Mouse (Mus musculus) midbrain, postnatal 0 days (tissue): ENCODE measurements around the gene Abhd17b. TPM values are rescaled to one million over a fixed set of nuclear protein-coding genes. Genes with fewer than 3 reads are reported as not detected.
A peak's percentile ranks its signal among the peaks of the same experiment; 100 is the strongest.
"Not testable (repeated sequence)": the region's sequence is repeated elsewhere in the genome, so short reads cannot be mapped to it uniquely, and the experiment has no call there.

Experiments
- ATAC-seq: fragments of 200-750 bp; cut with Nextera tagmentation; 2 replicates; pipeline ENCODE4 v1.8.0; 2017; ENCODE audit warnings: moderate number of reproducible peaks, mild to moderate bottlenecking, moderate TSS enrichment, moderate library complexity; ENCODE audit not compliant: low FRiP score
- DNase-seq: peaks from one replicate; pipeline ENCODE4 v3.0.0-alpha.2; 2015; ENCODE audit warnings: low spot score
- H3K27ac ChIP-seq: fragments of 300-500 bp; sonication (generic); 2 replicates; pipeline ENCODE4 v1.5.1; 2014; ENCODE audit warnings: low read depth, mild to moderate bottlenecking, low read length, mixed read lengths
- H3K27me3 ChIP-seq: fragments of 300-500 bp; sonication (generic); 2 replicates; pipeline ENCODE4 v1.6.1; 2014; ENCODE audit warnings: low read length, control low read depth, mixed read lengths; ENCODE audit not compliant: insufficient read depth
- H3K36me3 ChIP-seq: fragments of 300-500 bp; sonication (generic); 2 replicates; pipeline ENCODE4 v1.6.1; 2014; ENCODE audit warnings: low read length, control low read depth, mixed read lengths; ENCODE audit not compliant: insufficient read depth
- H3K4me1 ChIP-seq: fragments of 300-500 bp; sonication (generic); 2 replicates; pipeline ENCODE4 v1.6.1; 2014; ENCODE audit warnings: mild to moderate bottlenecking, control low read depth, antibody characterized with exemption, low read length, mixed read lengths; ENCODE audit not compliant: insufficient read depth
- H3K4me2 ChIP-seq: fragments of 300-500 bp; sonication (generic); 2 replicates; pipeline ENCODE4 v1.6.1; 2014; ENCODE audit warnings: low read depth, mild to moderate bottlenecking, low read length, mixed read lengths; ENCODE audit not compliant: poor library complexity, severe bottlenecking
- H3K4me3 ChIP-seq: fragments of 300-500 bp; sonication (generic); 2 replicates; pipeline ENCODE4 v1.5.1; 2014; ENCODE audit warnings: low read depth, mild to moderate bottlenecking, low read length, moderate library complexity
- H3K9ac ChIP-seq: fragments of 300-500 bp; sonication (generic); replicated peaks from 2 replicates; pipeline ENCODE4 v1.6.1; 2014; ENCODE audit warnings: mild to moderate bottlenecking, low read length, moderate library complexity, mixed read lengths; ENCODE audit not compliant: poor library complexity, severe bottlenecking
- H3K9me3 ChIP-seq: fragments of 300-500 bp; sonication (generic); 2 replicates; pipeline ENCODE4 v1.6.1; 2016; ENCODE audit warnings: low read length, control low read depth
- CTCF ChIP-seq: IDR thresholded peaks from 2 replicates; pipeline ENCODE4 v1.5.1; 2016; ENCODE audit warnings: antibody characterized with exemption, mild to moderate bottlenecking
- WGBS: fragments of 180-500 bp; shearing (Covaris S2); extraction: QIAGEN DNeasy Blood & Tissue Kit; methylation state at CpG from one replicate; pipeline ENCODE4 v1.1.7; 2014; 5-methylcytosine and 5-hydroxymethylcytosine counted together
- polyA plus RNA-seq: library from polyadenylated mRNA; unstranded; fragments of >200 nt; fragmentation: Nextera tagmentation; extraction: Ambion mirVana; gene quantifications from 2 replicates; pipeline ENCODE4 v1.2.1, GENCODE M21; 2015
- total RNA-seq: library from RNA; depleted of rRNA; stranded (reverse); fragments of >200 nt; gene quantifications from 2 replicates; pipeline ENCODE4 v1.2.3, GENCODE M21; 2014

Abhd17b gene
- total and polyA plus RNA-seq, 2 experiments from 2014 or later: 49.0 to 63.4 TPM

DNA sequence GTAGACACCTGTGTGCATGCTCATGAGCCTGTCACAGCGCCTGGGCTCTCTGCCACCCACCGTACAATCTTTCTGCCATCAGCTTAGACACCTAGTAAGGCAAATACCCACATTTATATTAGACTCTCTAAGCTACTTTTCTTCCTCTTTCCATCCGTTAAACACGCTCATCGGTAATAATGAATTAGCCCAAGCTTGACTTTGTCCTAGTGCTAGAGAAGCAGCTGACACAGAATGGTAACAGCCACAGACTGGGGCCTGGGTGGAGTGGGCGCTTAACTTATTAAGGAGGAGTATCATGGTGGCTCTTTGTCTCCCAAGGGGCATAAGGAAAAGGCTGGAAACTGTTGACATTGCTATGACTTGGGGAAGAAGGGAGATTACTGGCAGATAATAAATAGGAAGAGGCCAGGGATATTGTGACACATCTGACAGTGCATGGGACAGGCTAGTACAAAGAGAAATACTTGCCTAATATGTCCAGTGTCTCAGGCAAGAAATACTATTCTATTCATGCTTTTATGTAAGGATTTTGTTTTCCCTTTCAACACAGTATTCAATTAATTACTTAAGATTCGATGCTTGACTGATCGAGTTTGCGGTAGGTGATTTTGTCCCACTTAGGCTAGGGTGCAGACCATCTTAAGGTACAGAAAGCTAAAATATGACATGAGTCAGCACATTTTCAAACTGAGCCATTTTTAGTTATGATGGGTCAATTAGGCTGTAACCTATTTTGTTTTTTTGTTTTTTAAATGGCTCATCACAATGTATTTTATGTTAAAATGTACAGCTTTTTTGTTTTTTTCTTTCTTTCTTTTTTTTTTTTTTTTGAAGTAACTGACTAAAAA lies 41.0 kb upstream of the Abhd17b start:
- ATAC-seq (no peak), DNase-seq (no peak)
- Histone ChIP-seq H3K9me3 (no peaks in the 10 kb centered on the region), H3K9ac (no peak overlapping the region), H3K27ac (no peak overlapping the region), H3K4me3 (no peak overlapping the region), H3K36me3 (no peaks in the 10 kb centered on the region), H3K27me3 (no peaks in the 10 kb centered on the region), H3K4me2 (no peak overlapping the region), H3K4me1 (0 out of 2 replicates have a peak, but pooled peaks cover 5% of the 10 kb centered on the region)
- WGBS: 67% methylated on average over 9 of the region's 9 CpGs
- no peak for TF ChIP-seq CTCF

GRCm38 (mm10) chr19:21615801-21616200 lies 37.2 kb upstream of the Abhd17b start:
- DNase-seq: no peak
- WGBS: 98% methylated on average over 3 of the region's 3 CpGs

GRCm38 (mm10) chr19:21623410-21624147 lies 29.4 kb upstream of the Abhd17b start:
- DNase-seq (peak; percentile 16), ATAC-seq (no peak)
- no peak overlapping the region for H3K4me2 ChIP-seq
- no peaks in the 10 kb centered on the region for H3K4me1 ChIP-seq
- no peak for TF ChIP-seq CTCF
- H3K36me3 ChIP-seq: no peaks in the 10 kb centered on the region
- H3K9me3 ChIP-seq: no peaks in the 10 kb centered on the region
- no peak overlapping the region for H3K4me3 ChIP-seq
- no peak overlapping the region for H3K9ac ChIP-seq
- no peak overlapping the region for H3K27ac ChIP-seq
- 76% methylated on average over 3 of the region's 3 CpGs for WGBS
- H3K27me3 ChIP-seq: no peaks in the 10 kb centered on the region

More at GRCm38 (mm10) chr19:21615801-21616200, 37.2 kb upstream of the Abhd17b start:
- H3K27ac ChIP-seq: no peak overlapping the region
- H3K4me1 ChIP-seq: 0 out of 2 replicates have a peak, but pooled peaks cover 5% of the 10 kb centered on the region
- H3K4me3 ChIP-seq: no peak overlapping the region
- H3K4me2 ChIP-seq: no peak overlapping the region
- H3K27me3 ChIP-seq: no peaks in the 10 kb centered on the region
- no peak for ATAC-seq
- no peak overlapping the region for H3K9ac ChIP-seq
- no peak for TF ChIP-seq CTCF
- no peaks in the 10 kb centered on the region for H3K9me3 ChIP-seq
- no peaks in the 10 kb centered on the region for H3K36me3 ChIP-seq

DNA sequence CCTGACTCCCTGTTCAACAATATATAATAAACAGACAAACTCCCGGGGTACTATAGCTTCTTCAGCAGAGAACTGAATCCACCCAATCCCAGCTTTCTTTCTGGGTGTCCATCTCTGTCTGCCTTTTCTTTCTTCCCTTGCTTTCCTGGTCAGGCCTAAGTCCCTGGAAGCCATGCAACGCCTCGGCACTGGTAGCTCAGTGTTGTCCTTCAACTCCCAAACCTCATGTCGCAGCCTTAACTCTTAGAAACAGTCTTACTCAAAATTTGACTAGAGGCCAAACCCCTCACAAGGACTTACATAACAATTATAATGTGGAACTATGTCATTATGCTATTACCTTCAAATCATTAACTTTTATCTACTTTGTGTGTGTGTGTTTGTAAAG lies 28.8 kb upstream of the Abhd17b start:
- no peak overlapping the region for H3K4me2 ChIP-seq
- WGBS: 90% methylated on average over 4 of the region's 4 CpGs
- no peak for TF ChIP-seq CTCF
- ATAC-seq (no peak), DNase-seq (no peak)
- H3K4me1 ChIP-seq: no peaks in the 10 kb centered on the region
- H3K9ac ChIP-seq: no peak overlapping the region
- no peak overlapping the region for H3K4me3 ChIP-seq
- no peaks in the 10 kb centered on the region for H3K27me3 ChIP-seq
- no peaks in the 10 kb centered on the region for H3K36me3 ChIP-seq
- no peak overlapping the region for H3K27ac ChIP-seq
- no peaks in the 10 kb centered on the region for H3K9me3 ChIP-seq

DNA sequence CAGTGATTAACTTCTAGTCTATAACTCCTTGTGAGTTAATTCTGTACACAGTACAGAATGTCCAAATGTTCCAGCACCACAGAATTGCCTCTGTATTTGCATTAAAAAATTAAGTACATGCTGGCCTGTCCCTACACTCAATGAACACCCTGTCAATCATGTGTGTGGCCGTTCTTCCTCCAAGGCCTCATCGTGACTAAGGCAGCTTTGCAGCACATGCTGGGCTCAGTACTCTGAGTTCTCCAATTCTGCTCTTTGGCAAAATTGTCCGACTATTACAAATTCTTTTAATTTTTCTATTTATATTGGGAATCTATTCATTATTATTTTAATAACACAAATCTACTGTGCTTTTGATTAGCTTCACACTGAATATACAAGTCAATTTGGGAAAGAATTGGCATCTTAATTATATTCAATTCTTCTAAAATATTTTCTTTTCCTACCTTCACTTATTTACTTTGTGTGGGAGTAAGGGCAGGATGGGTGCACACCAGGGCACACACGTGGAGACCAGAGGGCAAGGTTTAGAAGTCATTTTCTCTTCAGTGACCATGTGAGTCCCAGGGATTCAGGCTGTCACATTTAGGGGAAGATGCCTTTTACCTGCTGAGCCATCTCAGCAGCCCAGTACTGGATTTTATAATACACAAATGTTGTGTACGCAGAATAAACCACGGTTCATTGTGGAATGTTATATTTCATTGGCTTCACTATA lies 26.6 kb upstream of the Abhd17b start:
- Histone ChIP-seq H3K27ac (no peak overlapping the region), H3K4me1 (no peaks in the 10 kb centered on the region), H3K9me3 (no peaks in the 10 kb centered on the region), H3K4me3 (no peak overlapping the region), H3K27me3 (no peaks in the 10 kb centered on the region), H3K9ac (no peak overlapping the region), H3K36me3 (no peaks in the 10 kb centered on the region), H3K4me2 (no peak overlapping the region)
- 81% methylated on average over 6 of the region's 6 CpGs for WGBS
- no peak for TF ChIP-seq CTCF
- DNase-seq: no peak
- no peak for ATAC-seq

DNA sequence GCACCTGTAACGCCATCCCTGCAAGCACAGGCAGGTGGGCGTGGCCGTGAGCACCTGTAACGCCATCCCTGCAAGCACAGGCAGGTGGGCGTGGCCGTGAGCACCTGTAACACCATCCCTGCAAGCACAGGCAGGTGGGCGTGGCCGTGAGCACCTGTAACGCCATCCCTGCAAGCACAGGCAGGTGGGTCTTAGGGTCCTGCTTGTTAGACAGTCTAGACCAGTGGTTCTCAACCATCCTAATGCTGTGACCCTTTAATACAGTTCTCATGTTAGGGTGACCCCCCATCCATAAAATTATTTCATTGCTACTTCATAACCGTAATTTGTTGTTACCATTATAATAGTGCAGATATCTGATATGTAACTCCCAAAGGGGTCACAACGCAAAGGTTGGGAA lies 24.5 kb upstream of the Abhd17b start:
- not testable (repeated sequence) for H3K9me3 ChIP-seq, H3K27ac ChIP-seq, H3K27me3 ChIP-seq, ATAC-seq, H3K4me1 ChIP-seq, H3K9ac ChIP-seq, H3K4me2 ChIP-seq, H3K4me3 ChIP-seq, H3K36me3 ChIP-seq, DNase-seq
- WGBS: 77% methylated on average over 9 of the region's 11 CpGs
